Mouse (Mus musculus) heart, embryonic 13.5 days (tissue): ENCODE results near the gene Tgtp2. TPM values are rescaled to one million over a fixed set of nuclear protein-coding genes. Genes with fewer than 3 reads are reported as not detected.

Experiments
- ATAC-seq: fragments of 200-750 bp; cut with Nextera tagmentation; 2 replicates; pipeline ENCODE4 v1.8.0; 2017; ENCODE audit warnings: moderate TSS enrichment; ENCODE audit not compliant: insufficient number of reproducible peaks, low FRiP score, low TSS enrichment; ENCODE audit errors: extremely low read depth
- H3K27ac ChIP-seq: fragments of 300-500 bp; sonication (generic); replicated peaks from 2 replicates; pipeline ENCODE4 v1.5.1; 2015; ENCODE audit warnings: moderate library complexity, mild to moderate bottlenecking, inconsistent platforms
- H3K27me3 ChIP-seq: fragments of 300-500 bp; sonication (generic); replicated peaks from 2 replicates; pipeline ENCODE4 v1.6.1; 2015; ENCODE audit warnings: mild to moderate bottlenecking, inconsistent platforms
- H3K36me3 ChIP-seq: fragments of 300-500 bp; sonication (generic); 2 replicates; pipeline ENCODE4 v1.6.1; 2015; ENCODE audit warnings: mild to moderate bottlenecking, inconsistent platforms
- H3K4me1 ChIP-seq: fragments of 300-500 bp; sonication (generic); 2 replicates; pipeline ENCODE4 v1.6.1; 2015; ENCODE audit warnings: inconsistent platforms
- H3K4me2 ChIP-seq: fragments of 300-500 bp; sonication (generic); 2 replicates; pipeline ENCODE4 v1.6.1; 2015; ENCODE audit warnings: inconsistent platforms, mild to moderate bottlenecking, moderate library complexity
- H3K4me3 ChIP-seq: fragments of 300-500 bp; sonication (generic); 2 replicates; pipeline ENCODE4 v1.5.1; 2015; ENCODE audit warnings: moderate library complexity, mild to moderate bottlenecking, inconsistent platforms
- H3K9ac ChIP-seq: fragments of 300-500 bp; sonication (generic); 2 replicates; pipeline ENCODE4 v1.6.1; 2015; ENCODE audit warnings: inconsistent platforms, mild to moderate bottlenecking, moderate library complexity
- H3K9me3 ChIP-seq: fragments of 300-500 bp; sonication (generic); 2 replicates; pipeline ENCODE4 v1.6.1; 2016; ENCODE audit warnings: inconsistent platforms
- WGBS: fragments of 180-500 bp; shearing (Covaris S2); methylation state at CpG from one replicate; pipeline ENCODE4 v1.1.7; 2015; ENCODE audit warnings: mixed read lengths; 5-methylcytosine and 5-hydroxymethylcytosine counted together
- polyA plus RNA-seq: library from polyadenylated mRNA; unstranded; fragments of >200 nt; fragmentation: Nextera tagmentation; extraction: Ambion mirVana; gene quantifications from 2 replicates; pipeline ENCODE4 v1.2.1, GENCODE M21; 2015

The Tgtp2 gene
- polyA plus RNA-seq, 1 experiment from 2014 or later = 0.11 TPM

DNA sequence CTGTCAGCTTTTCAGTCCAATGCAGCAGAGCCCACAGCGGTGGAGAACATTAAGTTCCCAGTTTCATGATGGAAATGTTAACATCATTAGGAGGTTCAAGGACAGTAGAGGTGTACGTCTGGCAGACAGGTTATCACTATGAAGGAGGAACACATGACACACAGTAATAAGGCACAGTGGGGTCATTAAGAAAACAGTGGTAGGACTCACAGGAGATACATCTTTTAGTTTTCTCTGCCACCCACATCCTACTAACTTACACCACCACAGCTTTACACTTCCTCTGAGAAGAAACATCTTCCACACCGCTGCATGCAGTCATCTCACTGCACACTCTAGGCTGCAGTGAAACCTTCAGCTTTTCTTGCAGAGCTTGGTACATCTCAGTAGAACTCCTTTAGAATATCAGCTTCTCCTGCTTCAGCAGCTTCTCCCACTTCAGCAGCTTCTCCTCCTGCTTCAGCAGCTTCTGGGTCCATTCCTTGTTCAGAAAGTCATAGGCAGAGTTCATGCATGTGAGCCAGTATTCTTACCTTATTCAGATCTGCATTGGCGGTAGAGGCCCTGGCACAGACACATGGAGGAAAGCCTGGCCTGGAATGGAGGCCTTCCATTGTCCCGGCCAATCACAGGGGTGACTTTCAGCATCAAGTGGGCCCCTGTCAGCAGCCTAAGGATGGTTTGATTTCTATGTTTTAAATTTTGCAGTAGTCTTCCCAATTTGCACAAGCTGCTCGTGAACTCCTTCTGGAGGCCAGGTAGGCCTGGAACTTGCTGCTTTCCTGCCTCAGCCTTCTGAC lies 30.1 kb upstream of the Tgtp2 start:
- Histone ChIP-seq H3K4me2 (no peak overlapping the region), H3K27me3 (no peaks in the 10 kb centered on the region), H3K4me3 (no peak overlapping the region), H3K27ac (no peak overlapping the region), H3K4me1 (no peaks in the 10 kb centered on the region), H3K36me3 (no peaks in the 10 kb centered on the region), H3K9ac (no peak overlapping the region), H3K9me3 (no peaks in the 10 kb centered on the region)
- no peak for ATAC-seq
- WGBS = 76% methylated on average over 6 of the region's 6 CpGs

DNA sequence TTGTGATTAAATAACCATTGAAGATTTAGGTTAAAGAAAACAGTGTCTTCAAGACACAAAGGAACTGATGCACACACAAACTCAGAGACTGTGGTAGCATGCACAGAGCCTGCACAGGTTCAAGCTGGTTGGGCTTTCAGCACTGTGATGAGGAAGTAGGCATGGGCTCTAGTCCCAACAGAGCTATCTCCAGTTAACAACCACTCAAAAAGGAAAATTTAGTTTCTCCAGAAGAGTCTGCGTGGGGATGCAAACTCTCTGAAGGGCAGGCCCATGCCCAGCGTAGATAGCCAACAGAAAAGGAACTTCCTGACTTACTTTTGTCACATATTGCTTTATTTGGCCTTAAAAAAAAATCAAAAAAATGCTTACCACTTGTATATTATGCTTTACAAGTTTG lies 28.8 kb upstream of the Tgtp2 start:
- Histone ChIP-seq H3K9me3 (no peaks in the 10 kb centered on the region), H3K4me3 (no peak overlapping the region), H3K27ac (no peak overlapping the region), H3K27me3 (no peaks in the 10 kb centered on the region), H3K4me1 (peaks cover 7% of the 10 kb centered on the region), H3K36me3 (no peaks in the 10 kb centered on the region), H3K9ac (no peak overlapping the region), H3K4me2 (no peak overlapping the region)
- 61% methylated on average over 2 of the region's 2 CpGs for WGBS
- ATAC-seq = no peak

DNA sequence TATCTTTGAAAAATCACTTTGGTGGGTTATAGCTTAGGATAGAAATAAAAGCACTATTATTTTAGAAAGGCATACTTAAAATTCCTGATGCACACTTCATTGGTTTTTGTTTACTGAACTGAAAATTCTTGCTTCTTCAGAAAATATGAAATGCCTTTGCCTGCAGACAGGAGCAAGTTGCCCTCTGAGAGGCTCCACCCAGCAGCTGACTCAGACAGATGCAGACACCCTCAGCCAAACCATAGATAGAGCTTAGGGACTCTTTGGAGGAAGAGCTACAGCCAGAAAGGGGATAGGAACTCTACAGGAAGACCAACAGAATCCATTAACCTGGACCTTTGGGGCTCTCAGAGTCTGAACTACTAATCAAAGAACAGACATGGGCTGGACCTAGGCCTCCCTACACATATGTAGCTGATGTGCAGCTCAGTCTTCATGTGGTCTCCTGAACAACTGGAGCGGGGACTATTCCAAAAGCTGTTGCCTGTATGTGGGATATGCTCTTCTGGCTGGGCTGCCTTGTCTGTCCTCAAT lies 28.1 kb upstream of the Tgtp2 start:
- H3K9ac ChIP-seq = no peak overlapping the region
- H3K9me3 ChIP-seq = no peaks in the 10 kb centered on the region
- no peaks in the 10 kb centered on the region for H3K27me3 ChIP-seq
- no peak overlapping the region for H3K4me2 ChIP-seq
- peaks cover 8% of the 10 kb centered on the region for H3K4me1 ChIP-seq
- WGBS = 93% methylated on average over 1 of the region's 1 CpGs
- H3K27ac ChIP-seq = no peak overlapping the region
- H3K4me3 ChIP-seq = no peak overlapping the region
- H3K36me3 ChIP-seq = no peaks in the 10 kb centered on the region
- no peak for ATAC-seq

DNA sequence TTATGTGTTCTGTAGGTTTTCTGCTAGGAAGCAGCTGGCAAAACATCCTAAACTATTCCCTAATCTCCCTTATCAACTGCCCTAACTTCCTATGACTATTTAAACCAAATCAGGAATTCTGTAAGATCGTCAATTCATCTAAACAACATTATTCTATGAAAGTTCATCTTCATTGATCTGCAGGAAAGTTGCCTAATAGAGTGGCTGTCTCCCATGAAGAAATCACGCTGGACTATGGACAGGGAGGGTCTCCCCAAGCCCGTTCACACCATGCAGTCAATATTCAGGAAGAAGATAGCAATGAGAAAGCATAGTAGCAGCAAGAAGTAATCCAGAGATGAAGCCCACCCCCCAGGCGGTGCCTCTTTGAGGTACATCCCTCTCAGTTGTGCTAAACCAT lies 27.2 kb upstream of the Tgtp2 start:
- Histone ChIP-seq H3K27me3 (no peaks in the 10 kb centered on the region), H3K36me3 (no peaks in the 10 kb centered on the region), H3K9ac (no peak overlapping the region), H3K4me2 (no peak overlapping the region), H3K27ac (no peak overlapping the region), H3K9me3 (no peaks in the 10 kb centered on the region), H3K4me3 (no peak overlapping the region), H3K4me1 (peaks cover 8% of the 10 kb centered on the region)
- 61% methylated on average over 4 of the region's 4 CpGs for WGBS
- ATAC-seq = no peak

DNA sequence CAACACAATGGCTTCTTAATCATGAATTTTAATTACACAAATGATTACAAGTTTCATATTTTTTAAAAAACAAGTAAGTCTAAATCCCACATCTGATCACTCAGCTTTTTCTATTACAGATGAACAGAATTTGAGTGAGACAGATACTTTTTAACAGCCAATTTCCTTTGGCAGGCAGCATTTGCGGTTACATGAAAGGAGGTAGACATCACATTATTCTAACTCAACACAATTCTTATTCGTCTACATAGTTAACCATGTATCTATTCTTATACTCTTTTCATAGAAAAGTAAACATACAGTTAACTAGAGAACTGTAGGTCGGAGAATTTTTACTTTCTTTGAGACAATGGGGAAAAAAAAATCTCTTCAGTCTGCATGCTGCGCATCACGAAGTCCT lies 26.5 kb upstream of the Tgtp2 start:
- peaks cover 8% of the 10 kb centered on the region for H3K4me1 ChIP-seq
- no peak overlapping the region for H3K4me3 ChIP-seq
- H3K27ac ChIP-seq = no peak overlapping the region
- no peak overlapping the region for H3K4me2 ChIP-seq
- WGBS = 81% methylated on average over 5 of the region's 5 CpGs
- no peaks in the 10 kb centered on the region for H3K9me3 ChIP-seq
- H3K36me3 ChIP-seq = no peaks in the 10 kb centered on the region
- H3K9ac ChIP-seq = no peak overlapping the region
- H3K27me3 ChIP-seq = no peaks in the 10 kb centered on the region
- no peak for ATAC-seq

DNA sequence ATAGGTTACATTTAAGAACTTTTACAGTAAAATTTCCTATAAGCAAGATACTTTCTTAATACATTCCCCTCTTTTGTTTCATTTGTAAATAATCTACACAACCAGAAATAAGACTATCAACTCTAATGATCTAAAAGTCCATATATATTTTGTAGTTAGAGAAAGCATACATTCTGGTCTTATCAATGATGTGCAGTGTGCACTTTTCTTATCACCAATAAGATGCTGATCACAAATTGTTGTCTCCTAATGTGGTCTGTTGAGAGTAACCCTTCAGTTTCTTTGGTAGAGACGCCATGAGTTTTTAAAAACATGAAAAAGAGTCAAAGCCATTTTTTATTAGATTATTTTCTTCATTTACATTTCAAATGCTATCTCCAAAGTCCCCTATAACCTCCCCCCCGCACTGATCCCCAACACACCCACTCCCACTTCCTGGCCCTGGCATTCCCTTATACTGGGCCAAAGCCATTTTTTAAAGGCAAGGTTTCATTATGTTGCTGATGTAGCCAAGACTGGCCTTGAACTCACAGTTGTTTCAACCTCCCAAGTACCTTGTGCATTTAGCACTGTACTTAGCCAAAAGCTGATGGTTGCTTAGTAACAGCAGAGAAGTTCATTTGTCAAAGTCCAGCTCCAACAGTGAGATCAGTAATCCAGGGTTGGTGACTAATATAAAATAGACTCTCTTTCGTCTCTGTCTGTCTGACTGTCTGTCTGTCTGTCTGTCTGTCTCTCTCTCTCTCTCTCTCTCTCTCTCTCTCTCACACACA lies 25.9 kb upstream of the Tgtp2 start:
- H3K27ac ChIP-seq = no peak overlapping the region
- no peak for ATAC-seq
- no peaks in the 10 kb centered on the region for H3K36me3 ChIP-seq
- H3K9ac ChIP-seq = no peak overlapping the region
- WGBS = 76% methylated on average over 3 of the region's 3 CpGs
- peaks cover 8% of the 10 kb centered on the region for H3K4me1 ChIP-seq
- H3K4me3 ChIP-seq = no peak overlapping the region
- H3K9me3 ChIP-seq = no peaks in the 10 kb centered on the region
- no peaks in the 10 kb centered on the region for H3K27me3 ChIP-seq
- H3K4me2 ChIP-seq = no peak overlapping the region

DNA sequence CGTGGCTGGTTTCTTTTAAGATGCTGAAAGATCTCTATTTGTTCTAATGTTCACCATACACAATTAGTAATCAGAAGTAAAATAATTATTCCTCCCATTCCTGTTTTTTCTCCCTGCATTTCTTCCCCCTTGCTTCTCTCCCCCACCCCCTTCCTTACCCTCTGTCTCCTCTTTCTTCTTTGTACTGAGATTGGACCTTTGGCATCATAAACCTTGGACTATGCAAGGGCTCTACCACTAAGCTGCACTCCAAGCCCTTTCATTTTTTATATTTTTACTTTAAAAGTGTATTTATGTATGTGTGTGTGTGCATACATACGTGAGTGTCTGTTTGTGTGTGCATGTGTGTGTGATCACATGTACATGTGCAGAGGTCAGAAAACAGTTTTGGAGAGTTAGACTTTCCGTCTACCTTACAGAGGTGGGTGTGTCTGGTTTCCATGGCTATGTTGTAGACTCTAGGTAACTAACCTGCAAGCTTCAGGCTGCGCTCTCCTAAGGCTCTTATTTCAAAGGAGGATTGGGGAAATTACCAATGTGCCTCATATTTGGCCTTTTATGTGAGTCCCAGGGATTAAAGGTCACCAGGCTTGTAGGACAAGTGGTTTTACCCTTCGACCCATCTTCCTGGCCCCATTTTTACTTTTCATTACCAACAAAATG lies 25.1 kb upstream of the Tgtp2 start:
- H3K9me3 ChIP-seq = no peaks in the 10 kb centered on the region
- peaks cover 8% of the 10 kb centered on the region for H3K4me1 ChIP-seq
- ATAC-seq = no peak
- H3K4me3 ChIP-seq = no peak overlapping the region
- WGBS = 79% methylated on average over 5 of the region's 5 CpGs
- no peak overlapping the region for H3K27ac ChIP-seq
- H3K4me2 ChIP-seq = no peak overlapping the region
- H3K36me3 ChIP-seq = no peaks in the 10 kb centered on the region
- no peak overlapping the region for H3K9ac ChIP-seq
- no peaks in the 10 kb centered on the region for H3K27me3 ChIP-seq

DNA sequence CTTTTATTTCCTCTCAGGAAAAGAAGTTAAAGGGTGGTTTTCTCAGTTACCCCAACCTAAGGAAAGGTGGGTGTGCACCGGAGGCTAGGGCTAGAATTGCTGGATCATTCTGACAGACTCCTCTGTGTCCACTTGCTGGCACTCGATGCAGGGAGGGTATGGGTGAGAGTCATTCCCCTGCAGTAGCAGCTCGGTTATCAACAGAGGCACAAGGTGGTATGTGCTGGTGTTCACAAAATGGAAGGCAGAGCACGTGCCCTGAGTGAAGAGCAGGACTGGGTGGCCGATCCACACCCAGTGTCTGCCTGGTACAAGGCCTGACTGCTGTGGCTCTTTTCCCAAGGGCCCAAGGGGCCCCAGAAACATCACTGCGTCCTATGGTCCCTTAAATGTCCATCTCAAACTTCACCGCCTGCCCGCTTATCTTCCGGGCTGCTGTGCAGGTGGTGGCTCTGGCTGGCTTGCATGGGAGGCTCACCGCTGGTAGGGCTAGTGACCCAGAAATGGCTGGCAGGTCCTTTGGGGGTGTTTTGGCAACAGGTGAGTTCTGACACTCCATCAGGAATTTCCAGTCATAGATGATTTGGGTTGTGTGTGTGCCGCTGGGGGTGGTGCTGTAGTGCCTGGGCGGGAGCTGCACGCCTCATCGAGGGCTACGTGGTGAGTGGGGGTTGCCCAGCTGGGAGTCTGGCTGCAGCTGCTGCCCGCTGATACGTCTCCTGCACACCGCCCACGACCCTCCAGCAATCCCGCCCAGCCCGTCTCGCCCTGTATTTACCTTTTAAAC lies 24.0 kb upstream of the Tgtp2 start:
- Histone ChIP-seq H3K9ac (peak overlapping the region; percentile 40; the same call in 1 of the 2 replicates), H3K36me3 (no peaks in the 10 kb centered on the region), H3K27ac (0 out of 2 replicates have a peak overlapping the region, but pooled peaks have one; percentile 12), H3K4me2 (peak overlapping the region; percentile 67), H3K4me1 (peaks cover 8% of the 10 kb centered on the region), H3K9me3 (no peaks in the 10 kb centered on the region), H3K27me3 (no peaks in the 10 kb centered on the region), H3K4me3 (peak overlapping the region; percentile 26)
- ATAC-seq = no peak
- 33% methylated on average over 22 of the region's 22 CpGs for WGBS

DNA sequence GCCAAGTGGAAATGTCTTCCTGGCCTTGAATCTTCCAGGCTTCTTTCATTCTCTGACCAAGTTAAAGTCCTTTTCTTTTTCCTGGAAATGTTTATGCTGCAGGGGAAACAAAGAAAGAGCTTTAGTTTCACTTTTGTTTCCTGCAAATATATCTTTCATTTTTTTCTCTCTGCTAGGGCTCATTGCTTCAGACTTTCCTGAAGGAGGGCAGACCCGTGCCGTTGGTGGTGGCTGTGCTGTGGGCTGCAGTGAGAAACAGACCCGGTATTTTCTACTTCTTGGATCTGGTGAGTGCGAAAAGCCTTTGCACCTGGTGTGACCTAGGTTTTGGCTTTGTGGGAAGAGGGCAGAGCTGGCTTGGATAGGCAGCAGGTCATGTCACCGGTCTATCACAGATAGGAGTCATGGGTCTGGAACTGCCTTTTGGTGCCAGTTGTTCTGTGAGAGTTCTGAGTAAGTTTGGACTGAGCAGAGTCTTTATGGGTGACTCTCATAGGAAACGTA lies 22.9 kb upstream of the Tgtp2 start:
- Histone ChIP-seq H3K36me3 (no peaks in the 10 kb centered on the region), H3K4me1 (peaks cover 8% of the 10 kb centered on the region), H3K9ac (no peak overlapping the region), H3K9me3 (no peaks in the 10 kb centered on the region), H3K4me2 (no peak overlapping the region), H3K4me3 (no peak overlapping the region), H3K27me3 (no peaks in the 10 kb centered on the region), H3K27ac (no peak overlapping the region)
- WGBS = 72% methylated on average over 6 of the region's 6 CpGs
- ATAC-seq = no peak

DNA sequence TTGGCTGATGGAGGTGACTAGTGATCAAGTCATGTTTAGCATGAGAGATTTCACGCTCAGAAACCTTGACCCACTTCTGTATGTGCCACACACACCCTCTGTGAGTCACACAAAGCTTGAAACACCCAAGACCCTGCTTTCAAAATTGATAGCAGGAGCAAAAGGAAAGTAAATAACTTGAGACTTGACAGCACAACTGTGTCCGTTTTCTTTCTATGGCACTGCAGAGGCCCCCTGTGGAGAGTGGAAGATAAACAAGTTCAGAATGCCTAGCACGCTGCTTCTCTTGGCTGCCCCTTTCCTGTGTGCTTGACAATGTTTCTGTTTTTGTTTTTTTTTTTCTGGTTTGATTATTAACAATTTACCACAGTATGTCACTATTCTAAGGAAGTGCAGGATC lies 20.9 kb upstream of the Tgtp2 start:
- H3K27ac ChIP-seq = no peak overlapping the region
- 31% methylated on average over 3 of the region's 3 CpGs for WGBS
- peaks cover 8% of the 10 kb centered on the region for H3K4me1 ChIP-seq
- no peaks in the 10 kb centered on the region for H3K27me3 ChIP-seq
- no peak for ATAC-seq
- no peak overlapping the region for H3K4me3 ChIP-seq
- no peaks in the 10 kb centered on the region for H3K9me3 ChIP-seq
- H3K36me3 ChIP-seq = no peaks in the 10 kb centered on the region
- no peak overlapping the region for H3K4me2 ChIP-seq
- no peak overlapping the region for H3K9ac ChIP-seq
